Mouse (Mus musculus) heart, postnatal 0 days (tissue): ENCODE measurements around the gene Trappc3. TPM values are rescaled to one million over a fixed set of nuclear protein-coding genes. Genes with fewer than 3 reads are reported as not detected.

Experiments
- ATAC-seq: fragments of 200-750 bp; cut with Nextera tagmentation; 2 replicates; pipeline ENCODE4 v1.8.0; 2017; ENCODE audit warnings: low read depth, moderate number of reproducible peaks, moderate library complexity; ENCODE audit not compliant: insufficient read depth
- DNase-seq: peaks from one replicate; pipeline ENCODE4 v3.0.0-alpha.2; 2016; ENCODE audit warnings: low spot score
- H3K27ac ChIP-seq: fragments of 300-500 bp; sonication (generic); 2 replicates; pipeline ENCODE4 v1.5.1; 2014; ENCODE audit warnings: low read depth, mild to moderate bottlenecking
- H3K27me3 ChIP-seq: fragments of 300-500 bp; sonication (generic); 2 replicates; pipeline ENCODE4 v1.6.1; 2014; ENCODE audit warnings: low read length, mixed read lengths; ENCODE audit not compliant: control insufficient read depth, insufficient read depth
- H3K36me3 ChIP-seq: fragments of 300-500 bp; sonication (generic); replicated peaks from 2 replicates; pipeline ENCODE4 v1.6.1; 2014; ENCODE audit warnings: low read length, mixed read lengths; ENCODE audit not compliant: control insufficient read depth, insufficient read depth
- H3K4me1 ChIP-seq: fragments of 300-500 bp; sonication (generic); 2 replicates; pipeline ENCODE4 v1.6.1; 2014; ENCODE audit warnings: antibody characterized with exemption; ENCODE audit not compliant: control insufficient read depth, insufficient read depth
- H3K4me2 ChIP-seq: fragments of 300-500 bp; sonication (generic); 2 replicates; pipeline ENCODE4 v1.6.1; 2014; ENCODE audit warnings: low read depth, mild to moderate bottlenecking, low read length, moderate library complexity
- H3K4me3 ChIP-seq: fragments of 300-500 bp; sonication (generic); 2 replicates; pipeline ENCODE4 v1.5.1; 2014; ENCODE audit warnings: low read depth, low read length
- H3K9ac ChIP-seq: fragments of 300-500 bp; sonication (generic); replicated peaks from 2 replicates; pipeline ENCODE4 v1.6.1; 2014; ENCODE audit warnings: low read depth, low read length, mixed read lengths
- H3K9me3 ChIP-seq: fragments of 300-500 bp; sonication (generic); replicated peaks from 2 replicates; pipeline ENCODE4 v1.6.1; 2016; ENCODE audit warnings: low read length; ENCODE audit not compliant: control insufficient read depth
- CTCF ChIP-seq: IDR thresholded peaks from 2 replicates; pipeline ENCODE4 v1.5.1; 2016; ENCODE audit warnings: antibody characterized with exemption, control low read depth, low read depth
- EP300 ChIP-seq: IDR thresholded peaks from 2 replicates; pipeline ENCODE4 v1.6.1; 2016; ENCODE audit warnings: antibody characterized with exemption, low read depth
- WGBS: fragments of 180-500 bp; shearing (Covaris S2); extraction: QIAGEN DNeasy Blood & Tissue Kit; methylation state at CpG from one replicate; pipeline ENCODE4 v1.1.7; 2014; 5-methylcytosine and 5-hydroxymethylcytosine counted together
- polyA plus RNA-seq: library from polyadenylated mRNA; unstranded; fragments of >200 nt; fragmentation: Nextera tagmentation; extraction: Ambion mirVana; gene quantifications from 2 replicates; pipeline ENCODE4 v1.2.1, GENCODE M21; 2015
- total RNA-seq: library from RNA; depleted of rRNA; stranded (reverse); fragments of >200 nt; gene quantifications from 2 replicates; pipeline ENCODE4 v1.2.3, GENCODE M21; 2014; ENCODE audit warnings: low replicate concordance

Gene Trappc3
- total and polyA plus RNA-seq, 2 experiments from 2014 or later, result 46.4 to 86.7 TPM

DNA sequence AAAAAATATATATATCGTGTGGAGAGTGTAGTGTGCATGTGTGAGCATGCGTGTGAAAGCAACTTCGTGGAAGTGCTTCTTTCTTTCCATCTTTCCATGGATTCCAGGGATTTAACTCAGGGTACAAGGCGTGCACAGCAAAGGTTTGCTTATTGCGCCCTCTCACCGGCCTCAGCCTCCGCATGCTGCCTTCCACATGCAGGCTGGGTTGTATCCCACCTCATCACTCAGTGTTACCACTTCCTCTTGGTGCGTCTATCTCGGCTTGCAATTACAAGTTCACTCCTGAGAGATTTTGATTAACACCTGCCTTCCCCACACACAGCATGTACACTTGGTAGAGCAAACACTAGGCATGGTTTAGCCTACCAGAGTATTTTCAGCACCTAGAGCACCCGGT lies 26.9 kb upstream of the Trappc3 start:
- no peak overlapping the region for H3K27ac ChIP-seq
- ATAC-seq, result no peak

DNA sequence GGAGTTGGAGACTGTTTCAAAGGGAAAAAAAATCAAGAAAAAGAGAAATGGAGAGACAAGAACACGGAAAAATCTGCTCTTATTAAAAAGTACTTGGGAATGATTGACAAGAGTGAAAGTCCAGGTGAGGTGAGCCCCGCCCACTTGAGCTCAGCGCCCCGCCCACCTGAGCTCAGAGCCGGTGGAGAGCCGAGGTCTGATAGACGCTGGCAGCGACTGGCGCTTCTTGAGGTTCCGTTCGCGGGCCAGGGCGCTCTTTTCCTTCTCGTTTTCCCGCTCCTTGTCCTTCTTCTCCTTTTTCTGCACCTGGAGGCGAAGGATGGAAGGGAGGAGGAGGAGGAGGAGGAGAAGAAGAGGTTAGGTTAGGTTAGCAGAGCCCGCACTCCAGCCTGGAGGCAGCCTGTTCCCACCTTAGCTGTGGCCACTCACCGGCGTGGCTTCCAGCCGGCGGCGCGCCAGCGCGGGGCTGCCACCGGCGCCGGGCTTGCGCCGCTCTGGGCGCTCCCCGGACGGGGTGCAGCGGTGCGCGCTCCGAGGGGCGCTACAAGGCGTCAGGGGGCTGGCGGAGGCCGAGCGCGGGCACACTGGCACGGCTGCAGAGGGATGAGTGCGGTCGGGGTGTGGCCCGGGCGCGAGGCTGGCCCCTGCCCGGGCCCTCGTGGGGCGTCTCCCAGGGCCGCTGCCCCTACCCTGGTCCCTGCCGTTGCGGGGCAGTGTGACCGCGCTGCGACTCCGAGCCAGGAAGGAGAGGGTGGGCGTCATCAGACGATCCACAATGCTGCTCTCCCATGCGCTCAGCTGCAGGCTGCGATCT lies 25.5 kb upstream of the Trappc3 start:
- Histone ChIP-seq H3K27ac (peak overlapping the region; percentile 88), H3K4me2 (peak overlapping the region; percentile 28; the same call in 1 of the 2 replicates), H3K4me3 (no peak overlapping the region)

More for the DNA sequence above, 26.9 kb upstream of the Trappc3 start:
- TF ChIP-seq EP300, result no peak
- TF ChIP-seq CTCF, result no peak
- Histone ChIP-seq H3K27me3 (no peaks in the 10 kb centered on the region), H3K4me3 (no peak overlapping the region), H3K36me3 (peaks cover 86% of the 10 kb centered on the region), H3K4me2 (no peak overlapping the region), H3K9me3 (no peaks in the 10 kb centered on the region), H3K4me1 (peaks cover 19% of the 10 kb centered on the region), H3K9ac (no peak overlapping the region)
- WGBS, result 87% methylated on average over 10 of the region's 10 CpGs
- no peak for DNase-seq

GRCm38 (mm10) chr4:126237721-126238242 lies 24.3 kb upstream of the Trappc3 start:
- Histone ChIP-seq H3K4me2 (0 out of 2 replicates have a peak overlapping the region, but pooled peaks have one; percentile 28), H3K4me3 (no peak overlapping the region), H3K9me3 (no peaks in the 10 kb centered on the region), H3K27me3 (no peaks in the 10 kb centered on the region), H3K27ac (peak overlapping the region; percentile 88), H3K9ac (no peak overlapping the region), H3K4me1 (peaks cover 31% of the 10 kb centered on the region), H3K36me3 (peaks cover 83% of the 10 kb centered on the region)
- peak; percentile 97 for DNase-seq
- TF ChIP-seq CTCF (peak; percentile 43), EP300 (peak; percentile 74)
- peak; percentile 93 for ATAC-seq
- 20% methylated on average over 5 of the region's 5 CpGs for WGBS

More for the DNA sequence above, 25.5 kb upstream of the Trappc3 start:
- 45% methylated on average over 61 of the region's 63 CpGs for WGBS
- DNase-seq, result no peak
- TF ChIP-seq CTCF (no peak), EP300 (no peak)
- Histone ChIP-seq H3K36me3 (peaks cover 87% of the 10 kb centered on the region), H3K4me1 (peaks cover 20% of the 10 kb centered on the region), H3K27me3 (no peaks in the 10 kb centered on the region), H3K9me3 (no peaks in the 10 kb centered on the region), H3K9ac (no peak overlapping the region)
- ATAC-seq, result peak; percentile 5; the same call in 1 of the 2 replicates

DNA sequence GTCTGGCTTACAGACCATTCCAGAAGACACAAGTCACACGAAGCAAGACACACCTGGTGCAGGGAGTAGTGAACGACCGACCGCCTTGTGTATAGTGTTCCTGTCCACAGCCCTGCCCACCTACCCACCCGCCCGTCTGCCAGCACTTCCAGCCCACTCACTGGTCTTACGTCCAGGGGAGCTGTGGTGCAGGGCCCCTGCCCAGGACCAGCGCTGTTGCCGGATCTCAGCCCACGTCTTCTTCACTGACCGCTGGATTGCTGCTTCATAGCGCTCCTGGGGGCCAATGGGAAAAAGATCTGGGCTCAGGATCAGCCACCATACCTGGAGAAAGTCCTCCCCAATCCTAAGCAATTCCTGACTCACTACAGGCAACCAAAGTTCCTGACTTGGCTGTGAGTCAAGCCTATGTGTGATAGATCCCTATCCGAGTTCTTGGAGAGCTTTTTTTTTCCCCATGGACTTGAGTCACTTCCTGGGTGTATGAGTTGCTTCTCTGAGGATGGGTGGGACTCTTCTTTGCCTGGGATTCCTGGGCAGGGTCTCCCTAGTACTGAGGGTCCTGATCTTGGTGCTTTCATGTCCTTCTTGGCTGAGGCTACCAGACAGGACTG lies 22.2 kb upstream of the Trappc3 start:
- no peak for TF ChIP-seq EP300
- TF ChIP-seq CTCF, result no peak
- Histone ChIP-seq H3K27me3 (no peaks in the 10 kb centered on the region), H3K27ac (no peak overlapping the region), H3K9ac (no peak overlapping the region), H3K4me2 (no peak overlapping the region), H3K36me3 (peaks cover 62% of the 10 kb centered on the region), H3K9me3 (no peaks in the 10 kb centered on the region), H3K4me1 (peaks cover 46% of the 10 kb centered on the region), H3K4me3 (no peak overlapping the region)
- DNase-seq (no peak), ATAC-seq (no peak)
- WGBS, result 78% methylated on average over 13 of the region's 13 CpGs

- DNase-seq (no peak), ATAC-seq (no peak)
- Histone ChIP-seq H3K27me3 (no peaks in the 10 kb centered on the region), H3K36me3 (peaks cover 51% of the 10 kb centered on the region), H3K9ac (peak overlapping the region; percentile 11; the same call in 1 of the 2 replicates), H3K4me3 (no peak overlapping the region), H3K27ac (peak overlapping the region; percentile 73), H3K4me1 (peaks cover 42% of the 10 kb centered on the region), H3K9me3 (no peaks in the 10 kb centered on the region), H3K4me2 (no peak overlapping the region)
- TF ChIP-seq EP300 (no peak), CTCF (no peak)
- 12% methylated on average over 9 of the region's 9 CpGs for WGBS
Measured at GRCm38 (mm10) chr4:126241956-126242355, 20.2 kb upstream of the Trappc3 start.
